Mouse (Mus musculus): ENCODE measurements around the gene Abcb10. TPM values are rescaled to one million over a fixed set of nuclear protein-coding genes. Genes with fewer than 3 reads are reported as not detected.
"Not testable (repeated sequence)": the region's sequence is repeated elsewhere in the genome, so short reads cannot be mapped to it uniquely, and the experiment has no call there.

The Abcb10 gene
- polyA plus RNA-seq, 1 experiment from 2014 or later: 16.7 TPM

DNA sequence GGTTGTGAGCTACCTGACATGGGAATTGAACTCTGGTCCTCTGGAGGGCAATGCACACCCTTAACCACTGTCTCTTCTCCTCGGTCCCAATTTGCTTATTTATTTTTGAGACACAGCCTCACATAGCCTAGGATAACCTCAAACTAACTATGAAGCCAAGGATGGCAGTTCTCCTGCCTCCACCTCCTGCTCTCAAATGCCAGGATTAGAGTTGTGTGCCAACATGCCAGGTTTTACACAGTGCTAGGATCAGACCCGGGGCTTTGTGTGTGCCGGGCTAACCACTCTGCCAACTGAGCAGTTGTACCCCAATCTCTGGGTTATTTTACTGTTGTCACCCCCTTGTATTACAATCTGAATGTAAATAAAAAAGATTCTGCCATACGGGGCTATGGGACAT is 5.4 kb downstream of the Abcb10 start:
- H3K9me3 ChIP-seq (ENCODE audit: control insufficient read depth, low read length): no peaks in the 10 kb centered on the region
- H3K9ac ChIP-seq (ENCODE audit: low read depth, low read length): no peak overlapping the region
- no peaks in the 10 kb centered on the region for H3K27me3 ChIP-seq (replicated peaks; ENCODE audit: control insufficient read depth, insufficient read depth, low read length)
- WGBS: 82% methylated on average over 4 of the region's 4 CpGs
- no peak overlapping the region for H3K4me3 ChIP-seq (ENCODE audit: low read depth, low read length)
- H3K4me1 ChIP-seq (ENCODE audit: control insufficient read depth, insufficient read depth, low read length): peaks cover 4% of the 10 kb centered on the region; the same call in 1 of the 2 replicates
- H3K36me3 ChIP-seq (ENCODE audit: control insufficient read depth, insufficient read depth, low read length): no peaks in the 10 kb centered on the region
- no peak overlapping the region for H3K4me2 ChIP-seq (ENCODE audit: low read depth, low read length)
- DNase-seq (ENCODE audit: low spot score): no peak
- H3K27ac ChIP-seq (replicated peaks; ENCODE audit: low read depth, low read length): no peak overlapping the region
- no peak for ATAC-seq (ENCODE audit: low read depth)

DNA sequence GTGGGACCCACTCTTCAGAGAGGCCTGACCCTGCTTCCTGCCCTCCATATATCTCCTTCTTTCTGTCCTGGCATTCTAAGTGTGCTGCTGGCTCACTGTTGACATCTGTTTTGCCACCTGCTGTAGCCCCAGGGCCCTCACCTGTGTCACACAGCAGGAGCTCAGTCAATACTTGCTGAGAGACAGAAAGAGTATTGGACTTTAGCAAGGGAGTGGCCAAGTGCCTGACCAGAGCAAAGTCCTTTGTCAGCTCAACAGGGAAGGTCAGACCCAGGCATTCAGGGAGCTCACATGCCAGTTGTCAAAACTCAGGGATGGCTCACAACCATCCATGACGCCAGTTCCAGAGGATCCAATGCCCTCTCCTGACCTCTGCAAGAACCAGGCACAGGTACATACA is 9.4 kb downstream of the Abcb10 start:
- H3K4me2 ChIP-seq (ENCODE audit: low read depth, low read length): no peak overlapping the region
- 68% methylated on average over 1 of the region's 1 CpGs for WGBS
- H3K9me3 ChIP-seq (ENCODE audit: control insufficient read depth, low read length): no peaks in the 10 kb centered on the region
- ATAC-seq (ENCODE audit: low read depth) (no peak), DNase-seq (ENCODE audit: low spot score) (no peak)
- H3K36me3 ChIP-seq (ENCODE audit: control insufficient read depth, insufficient read depth, low read length): 0 out of 2 replicates have a peak, but pooled peaks cover 4% of the 10 kb centered on the region
- no peak overlapping the region for H3K27ac ChIP-seq (replicated peaks; ENCODE audit: low read depth, low read length)
- no peak overlapping the region for H3K4me3 ChIP-seq (ENCODE audit: low read depth, low read length)
- no peak overlapping the region for H3K9ac ChIP-seq (ENCODE audit: low read depth, low read length)
- no peaks in the 10 kb centered on the region for H3K27me3 ChIP-seq (replicated peaks; ENCODE audit: control insufficient read depth, insufficient read depth, low read length)
- H3K4me1 ChIP-seq (ENCODE audit: control insufficient read depth, insufficient read depth, low read length): no peaks in the 10 kb centered on the region

DNA sequence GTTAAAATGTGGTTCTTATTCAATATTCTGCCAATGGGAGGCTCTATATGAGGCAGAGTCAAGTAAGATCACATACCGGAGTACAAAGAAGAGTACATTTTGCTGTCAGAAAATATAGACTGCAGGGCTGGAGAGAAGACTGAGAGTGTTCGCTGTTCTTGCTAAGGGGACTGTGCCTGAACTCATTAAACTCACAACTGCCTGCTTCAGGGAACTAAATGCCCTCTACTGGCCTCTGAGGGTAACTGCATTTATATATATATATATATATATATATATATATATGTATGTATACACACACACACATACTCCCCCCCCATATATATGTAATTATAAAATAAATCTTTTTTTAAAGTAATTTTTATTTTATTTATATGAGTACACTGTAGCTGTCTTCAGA is 16.0 kb downstream of the Abcb10 start:
- no peaks in the 10 kb centered on the region for H3K9me3 ChIP-seq (ENCODE audit: control insufficient read depth, low read length)
- ATAC-seq (ENCODE audit: low read depth) (no peak), DNase-seq (ENCODE audit: low spot score) (peak; percentile 74)
- no peaks in the 10 kb centered on the region for H3K4me1 ChIP-seq (ENCODE audit: control insufficient read depth, insufficient read depth, low read length)
- H3K36me3 ChIP-seq (ENCODE audit: control insufficient read depth, insufficient read depth, low read length): peaks cover 14% of the 10 kb centered on the region
- WGBS: 73% methylated on average over 2 of the region's 2 CpGs
- no peak overlapping the region for H3K9ac ChIP-seq (ENCODE audit: low read depth, low read length)
- no peaks in the 10 kb centered on the region for H3K27me3 ChIP-seq (replicated peaks; ENCODE audit: control insufficient read depth, insufficient read depth, low read length)
- no peak overlapping the region for H3K4me3 ChIP-seq (ENCODE audit: low read depth, low read length)
- H3K27ac ChIP-seq (replicated peaks; ENCODE audit: low read depth, low read length): no peak overlapping the region
- H3K4me2 ChIP-seq (ENCODE audit: low read depth, low read length): no peak overlapping the region

DNA sequence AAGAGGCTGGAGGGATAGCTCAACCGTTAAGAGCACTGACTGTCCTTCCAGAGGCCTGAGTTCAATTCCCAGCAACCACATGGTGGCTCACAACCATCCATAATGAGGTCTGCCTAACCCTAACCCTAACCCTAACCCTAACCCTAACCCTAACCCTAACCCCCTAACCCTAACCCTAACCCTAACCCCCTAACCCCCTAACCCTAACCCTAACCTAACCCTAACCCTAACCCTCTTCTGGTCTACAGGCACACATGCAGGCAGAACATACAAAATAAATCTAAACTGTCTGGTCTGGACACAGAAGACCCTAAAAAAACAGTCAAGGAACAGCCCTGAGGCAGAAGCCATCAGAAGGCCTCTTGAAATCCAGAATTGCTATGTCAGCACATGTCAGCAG is 21.6 kb downstream of the Abcb10 start:
- H3K4me3 ChIP-seq (ENCODE audit: low read depth, low read length): no peak overlapping the region
- H3K4me1 ChIP-seq (ENCODE audit: control insufficient read depth, insufficient read depth, low read length): no peaks in the 10 kb centered on the region
- H3K27ac ChIP-seq (replicated peaks; ENCODE audit: low read depth, low read length): no peak overlapping the region
- WGBS: 55% methylated on average over 1 of the region's 1 CpGs
- no peaks in the 10 kb centered on the region for H3K27me3 ChIP-seq (replicated peaks; ENCODE audit: control insufficient read depth, insufficient read depth, low read length)
- DNase-seq (ENCODE audit: low spot score) (no peak), ATAC-seq (ENCODE audit: low read depth) (no peak)
- no peaks in the 10 kb centered on the region for H3K9me3 ChIP-seq (ENCODE audit: control insufficient read depth, low read length)
- H3K36me3 ChIP-seq (ENCODE audit: control insufficient read depth, insufficient read depth, low read length): peaks cover 26% of the 10 kb centered on the region
- H3K4me2 ChIP-seq (ENCODE audit: low read depth, low read length): no peak overlapping the region
- no peak overlapping the region for H3K9ac ChIP-seq (ENCODE audit: low read depth, low read length)

DNA sequence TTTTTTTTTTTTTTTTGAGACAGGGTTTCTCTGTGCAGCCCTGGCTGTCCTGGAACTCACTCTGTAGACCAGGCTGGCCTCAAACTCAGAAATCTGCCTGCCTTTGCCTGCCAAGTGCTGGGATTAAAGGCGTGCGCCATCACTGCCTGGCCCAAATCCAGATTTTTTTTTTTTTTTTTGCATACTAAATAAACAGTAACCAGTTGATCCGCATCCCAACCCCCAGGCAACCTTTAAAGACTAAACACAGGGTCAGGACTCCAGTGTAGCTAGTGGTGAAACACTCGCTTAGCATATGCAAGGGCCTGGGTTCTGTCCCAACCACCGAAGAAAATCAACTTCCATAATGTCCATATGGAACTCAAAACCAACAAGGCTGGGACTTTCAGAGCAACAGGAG is 22.4 kb downstream of the Abcb10 start:
- not testable (repeated sequence) for H3K27ac ChIP-seq (replicated peaks; ENCODE audit: low read depth, low read length); ATAC-seq (ENCODE audit: low read depth); H3K4me2 ChIP-seq (ENCODE audit: low read depth, low read length); H3K4me3 ChIP-seq (ENCODE audit: low read depth, low read length); H3K9ac ChIP-seq (ENCODE audit: low read depth, low read length); DNase-seq (ENCODE audit: low spot score); H3K9me3 ChIP-seq (ENCODE audit: control insufficient read depth, low read length); H3K4me1 ChIP-seq (ENCODE audit: control insufficient read depth, insufficient read depth, low read length); H3K27me3 ChIP-seq (replicated peaks; ENCODE audit: control insufficient read depth, insufficient read depth, low read length)
- peaks cover 31% of the 10 kb centered on the region for H3K36me3 ChIP-seq (ENCODE audit: control insufficient read depth, insufficient read depth, low read length)
- WGBS: 75% methylated on average over 5 of the region's 5 CpGs

DNA sequence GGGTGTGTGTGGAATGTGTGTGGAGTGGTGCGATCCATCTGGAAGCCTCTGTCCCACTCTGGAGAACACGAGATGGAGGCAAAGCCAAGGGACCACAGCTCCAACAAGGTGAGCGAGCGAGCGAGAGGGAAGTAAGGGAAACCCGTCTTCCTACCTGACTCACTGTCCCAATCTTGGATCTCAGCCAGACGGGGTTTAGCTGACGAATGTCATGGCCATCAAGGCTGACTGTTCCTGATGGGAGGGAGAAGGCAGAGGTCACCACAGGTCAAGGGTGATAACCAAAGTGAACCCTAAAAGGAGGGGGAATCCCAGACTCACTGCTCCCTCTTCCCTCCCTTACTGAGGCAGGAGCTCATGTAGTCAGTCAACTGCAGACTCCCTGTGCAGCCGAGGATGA is 22.9 kb downstream of the Abcb10 start:
- peaks cover 33% of the 10 kb centered on the region for H3K36me3 ChIP-seq (ENCODE audit: control insufficient read depth, insufficient read depth, low read length)
- no peak overlapping the region for H3K4me2 ChIP-seq (ENCODE audit: low read depth, low read length)
- H3K4me3 ChIP-seq (ENCODE audit: low read depth, low read length): no peak overlapping the region
- whole genome bisulfite sequencing: 80% methylated on average over 8 of the region's 9 CpGs
- H3K4me1 ChIP-seq (ENCODE audit: control insufficient read depth, insufficient read depth, low read length): no peaks in the 10 kb centered on the region
- ATAC-seq (ENCODE audit: low read depth) (no peak), DNase-seq (ENCODE audit: low spot score) (no peak)
- H3K9ac ChIP-seq (ENCODE audit: low read depth, low read length): no peak overlapping the region
- no peak overlapping the region for H3K27ac ChIP-seq (replicated peaks; ENCODE audit: low read depth, low read length)
- H3K27me3 ChIP-seq (replicated peaks; ENCODE audit: control insufficient read depth, insufficient read depth, low read length): no peaks in the 10 kb centered on the region
- no peaks in the 10 kb centered on the region for H3K9me3 ChIP-seq (ENCODE audit: control insufficient read depth, low read length)

DNA sequence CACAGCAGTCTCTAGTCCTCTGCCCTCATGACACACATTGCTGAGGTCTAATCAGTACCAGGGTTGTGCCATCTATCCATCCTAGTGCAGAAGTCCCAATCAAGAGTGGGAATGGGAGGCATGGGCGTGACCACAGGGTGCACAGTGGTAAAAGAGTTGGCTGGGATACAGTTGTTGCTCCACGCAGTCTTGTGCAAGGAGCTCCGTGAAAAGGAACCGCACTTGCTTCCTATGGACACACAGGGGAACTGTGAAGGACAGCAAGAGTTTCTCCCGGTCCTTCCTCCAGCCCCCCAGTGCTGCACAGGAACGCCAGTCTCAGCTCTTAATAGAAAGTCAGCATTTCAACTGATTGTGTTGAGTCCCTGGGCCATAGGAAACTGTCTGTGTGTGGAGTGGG is 23.4 kb downstream of the Abcb10 start:
- no peaks in the 10 kb centered on the region for H3K9me3 ChIP-seq (ENCODE audit: control insufficient read depth, low read length)
- H3K27ac ChIP-seq (replicated peaks; ENCODE audit: low read depth, low read length): no peak overlapping the region
- ATAC-seq (ENCODE audit: low read depth) (no peak), DNase-seq (ENCODE audit: low spot score) (no peak)
- H3K27me3 ChIP-seq (replicated peaks; ENCODE audit: control insufficient read depth, insufficient read depth, low read length): no peaks in the 10 kb centered on the region
- H3K4me1 ChIP-seq (ENCODE audit: control insufficient read depth, insufficient read depth, low read length): no peaks in the 10 kb centered on the region
- H3K9ac ChIP-seq (ENCODE audit: low read depth, low read length): no peak overlapping the region
- H3K36me3 ChIP-seq (ENCODE audit: control insufficient read depth, insufficient read depth, low read length): peaks cover 33% of the 10 kb centered on the region; the same call in 1 of the 2 replicates
- H3K4me3 ChIP-seq (ENCODE audit: low read depth, low read length): no peak overlapping the region
- 93% methylated on average over 6 of the region's 6 CpGs for WGBS
- no peak overlapping the region for H3K4me2 ChIP-seq (ENCODE audit: low read depth, low read length)

DNA sequence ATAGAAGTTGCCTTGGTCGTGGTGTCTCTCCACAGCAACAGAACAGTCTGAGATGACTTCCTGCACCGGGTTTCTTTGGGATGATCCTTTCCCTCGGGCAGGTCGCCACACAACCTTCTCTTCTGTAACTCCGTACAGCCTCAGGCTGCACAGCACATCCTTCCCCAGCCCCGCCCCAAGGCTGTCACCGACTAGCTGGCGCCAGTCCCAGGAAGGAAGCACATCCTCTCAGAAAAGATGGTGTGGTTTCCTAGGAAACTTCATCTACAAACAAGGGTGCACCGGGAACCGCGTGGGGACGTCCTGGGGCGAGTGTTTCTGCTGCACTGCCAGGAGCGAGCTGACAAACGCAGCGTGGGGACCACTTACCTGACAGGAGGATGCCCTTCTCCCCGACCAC is 24.8 kb downstream of the Abcb10 start:
- Histone ChIP-seq H3K27me3 (replicated peaks; ENCODE audit: control insufficient read depth, insufficient read depth, low read length) (no peaks in the 10 kb centered on the region), H3K4me2 (ENCODE audit: low read depth, low read length) (no peak overlapping the region), H3K4me1 (ENCODE audit: control insufficient read depth, insufficient read depth, low read length) (no peaks in the 10 kb centered on the region), H3K27ac (replicated peaks; ENCODE audit: low read depth, low read length) (no peak overlapping the region), H3K9ac (ENCODE audit: low read depth, low read length) (no peak overlapping the region), H3K4me3 (ENCODE audit: low read depth, low read length) (no peak overlapping the region), H3K36me3 (ENCODE audit: control insufficient read depth, insufficient read depth, low read length) (peaks cover 37% of the 10 kb centered on the region; the same call in 1 of the 2 replicates), H3K9me3 (ENCODE audit: control insufficient read depth, low read length) (no peaks in the 10 kb centered on the region)
- 77% methylated on average over 17 of the region's 17 CpGs for WGBS
- ATAC-seq (ENCODE audit: low read depth): no peak
- DNase-seq (ENCODE audit: low spot score): no peak

DNA sequence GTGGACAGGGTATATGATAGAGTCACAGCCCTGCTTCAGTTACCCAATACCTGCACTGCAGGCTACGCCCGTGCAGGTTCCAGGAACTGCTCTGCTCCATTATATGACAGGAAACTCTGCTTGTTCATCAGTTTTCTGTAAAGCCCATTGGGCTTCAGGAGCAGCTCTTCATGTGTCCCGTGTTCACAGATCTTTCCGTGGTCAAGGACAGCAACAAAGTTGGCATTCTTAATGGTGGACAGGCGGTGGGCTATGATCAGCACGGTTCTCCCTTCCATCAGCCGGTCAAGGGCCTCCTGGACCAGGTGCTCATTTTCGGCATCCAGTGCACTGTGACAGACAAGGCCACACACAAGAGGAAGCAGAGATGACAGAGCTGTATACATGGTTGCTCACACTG is 28.7 kb downstream of the Abcb10 start:
- H3K27me3 ChIP-seq (replicated peaks; ENCODE audit: control insufficient read depth, insufficient read depth, low read length): no peaks in the 10 kb centered on the region
- 95% methylated on average over 8 of the region's 8 CpGs for WGBS
- no peak for DNase-seq (ENCODE audit: low spot score)

More for the DNA sequence above, 28.7 kb downstream of the Abcb10 start:
- no peak overlapping the region for H3K4me2 ChIP-seq (ENCODE audit: low read depth, low read length)
- H3K27ac ChIP-seq (replicated peaks; ENCODE audit: low read depth, low read length): no peak overlapping the region
- ATAC-seq (ENCODE audit: low read depth): no peak
- H3K4me3 ChIP-seq (ENCODE audit: low read depth, low read length): no peak overlapping the region
- peaks cover 43% of the 10 kb centered on the region; the same call in 1 of the 2 replicates for H3K36me3 ChIP-seq (ENCODE audit: control insufficient read depth, insufficient read depth, low read length)
- H3K4me1 ChIP-seq (ENCODE audit: control insufficient read depth, insufficient read depth, low read length): peaks cover 3% of the 10 kb centered on the region; the same call in 1 of the 2 replicates
- no peak overlapping the region for H3K9ac ChIP-seq (ENCODE audit: low read depth, low read length)
- H3K9me3 ChIP-seq (ENCODE audit: control insufficient read depth, low read length): no peaks in the 10 kb centered on the region

All from embryonic facial prominence, embryonic 14.5 days (tissue).